Mouse (Mus musculus): ENCODE data around the gene Fam111a. TPM values are rescaled to one million over a fixed set of nuclear protein-coding genes. Genes with fewer than 3 reads are reported as not detected.

The Fam111a gene
- polyA plus RNA-seq, 1 experiment from 2014 or later, result 28.7 TPM

GRCm38 (mm10) chr19:12591908-12592307 is 46.4 kb downstream of the Fam111a start:
- Histone ChIP-seq H3K27me3 (ENCODE audit: control insufficient read depth, insufficient read depth, low read length) (no peaks in the 10 kb centered on the region), H3K9ac (ENCODE audit: low read length) (no peak overlapping the region), H3K4me2 (ENCODE audit: low read depth, low read length, severe bottlenecking) (no peak overlapping the region), H3K9me3 (ENCODE audit: control insufficient read depth, low read length) (no peaks in the 10 kb centered on the region), H3K36me3 (ENCODE audit: control insufficient read depth, insufficient read depth, low read length) (no peaks in the 10 kb centered on the region), H3K27ac (ENCODE audit: low read depth, low read length) (no peak overlapping the region), H3K4me3 (ENCODE audit: low read depth, low read length) (no peak overlapping the region), H3K4me1 (replicated peaks; ENCODE audit: control insufficient read depth, insufficient read depth, low read length) (no peaks in the 10 kb centered on the region)
- DNase-seq (ENCODE audit: low spot score) (peak; percentile 63), ATAC-seq (replicated peaks; ENCODE audit: low FRiP score) (peak; percentile 43; the same call in 1 of the 2 replicates)
- 19% methylated on average over 1 of the region's 1 CpGs for WGBS

DNA sequence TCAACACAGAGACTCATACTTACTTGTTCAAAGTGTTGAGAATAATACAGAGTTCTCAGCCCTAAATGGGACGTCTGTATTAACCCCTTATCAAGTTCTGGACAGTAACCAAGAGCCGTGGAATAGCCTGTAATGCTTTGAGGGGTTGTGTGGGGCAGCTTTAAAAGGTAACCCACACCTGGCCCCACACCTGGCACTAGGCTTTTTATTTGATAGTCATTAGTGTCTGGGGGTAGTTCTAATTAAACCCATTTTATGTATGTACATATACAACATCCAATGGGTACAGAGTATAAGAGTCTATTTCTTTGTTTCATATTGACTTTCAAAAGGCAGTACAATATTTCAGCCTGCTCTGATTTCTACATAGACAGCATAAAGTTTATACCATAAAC is 49.6 kb downstream of the Fam111a start:
- Histone ChIP-seq H3K27ac (ENCODE audit: low read depth, low read length) (no peak overlapping the region), H3K9me3 (ENCODE audit: control insufficient read depth, low read length) (no peaks in the 10 kb centered on the region), H3K36me3 (ENCODE audit: control insufficient read depth, insufficient read depth, low read length) (no peaks in the 10 kb centered on the region), H3K9ac (ENCODE audit: low read length) (no peak overlapping the region), H3K4me2 (ENCODE audit: low read depth, low read length, severe bottlenecking) (peak overlapping the region; percentile 97; the same call in 1 of the 2 replicates), H3K4me3 (ENCODE audit: low read depth, low read length) (no peak overlapping the region), H3K27me3 (ENCODE audit: control insufficient read depth, insufficient read depth, low read length) (no peaks in the 10 kb centered on the region), H3K4me1 (replicated peaks; ENCODE audit: control insufficient read depth, insufficient read depth, low read length) (no peaks in the 10 kb centered on the region)
- ATAC-seq (replicated peaks; ENCODE audit: low FRiP score) (no peak), DNase-seq (ENCODE audit: low spot score) (no peak)
- 62% methylated on average over 2 of the region's 2 CpGs for WGBS

DNA sequence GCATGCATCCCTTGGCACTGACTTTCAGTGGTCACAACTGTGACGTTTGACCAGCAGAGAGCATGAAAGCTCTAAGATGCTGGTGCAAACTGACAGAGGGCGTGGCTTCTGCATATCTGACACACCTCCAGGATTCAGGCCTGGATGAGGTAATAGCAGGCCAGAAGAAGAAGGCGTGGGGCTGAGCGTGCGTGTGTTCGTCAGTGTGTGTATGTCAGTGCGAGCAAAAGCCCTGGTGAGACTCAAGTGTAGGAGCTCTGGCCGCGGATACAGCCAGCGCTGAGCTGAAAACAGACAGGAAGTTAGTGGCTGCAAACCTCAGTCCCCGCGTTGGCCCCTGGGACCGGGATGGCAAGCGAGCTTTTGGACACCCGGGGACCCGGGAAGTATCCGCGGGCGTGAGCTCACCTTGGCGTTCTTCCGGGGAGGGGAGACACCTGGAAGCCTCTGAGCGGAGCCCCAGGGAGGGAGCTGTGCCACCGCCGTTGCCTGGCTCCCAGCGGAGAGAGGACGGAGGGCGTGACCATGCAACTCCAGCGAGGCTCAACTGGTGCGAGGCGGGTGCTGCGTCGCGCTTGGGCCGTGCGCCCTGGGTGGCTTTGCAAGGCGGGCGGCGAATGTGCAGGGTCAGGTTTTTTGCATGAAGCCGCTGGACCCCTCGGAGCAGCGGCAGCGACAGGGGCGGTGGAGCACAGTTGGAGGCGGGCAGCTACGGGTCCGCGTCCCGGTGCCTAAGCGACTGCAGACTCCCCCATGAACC is 50.2 kb downstream of the Fam111a start:
- H3K9ac ChIP-seq (ENCODE audit: low read length), result peak overlapping the region; percentile 51
- peak; percentile 73 for DNase-seq (ENCODE audit: low spot score)
- WGBS, result under 1% methylated on average over 49 of the region's 49 CpGs
- no peaks in the 10 kb centered on the region for H3K36me3 ChIP-seq (ENCODE audit: control insufficient read depth, insufficient read depth, low read length)
- no peak overlapping the region for H3K27ac ChIP-seq (ENCODE audit: low read depth, low read length)
- peak; percentile 91 for ATAC-seq (replicated peaks; ENCODE audit: low FRiP score)
- H3K9me3 ChIP-seq (ENCODE audit: control insufficient read depth, low read length), result no peaks in the 10 kb centered on the region
- H3K4me1 ChIP-seq (replicated peaks; ENCODE audit: control insufficient read depth, insufficient read depth, low read length), result no peaks in the 10 kb centered on the region
- peak overlapping the region; percentile 54 for H3K4me3 ChIP-seq (ENCODE audit: low read depth, low read length)
- no peaks in the 10 kb centered on the region for H3K27me3 ChIP-seq (ENCODE audit: control insufficient read depth, insufficient read depth, low read length)
- H3K4me2 ChIP-seq (ENCODE audit: low read depth, low read length, severe bottlenecking), result peak overlapping the region; percentile 97

DNA sequence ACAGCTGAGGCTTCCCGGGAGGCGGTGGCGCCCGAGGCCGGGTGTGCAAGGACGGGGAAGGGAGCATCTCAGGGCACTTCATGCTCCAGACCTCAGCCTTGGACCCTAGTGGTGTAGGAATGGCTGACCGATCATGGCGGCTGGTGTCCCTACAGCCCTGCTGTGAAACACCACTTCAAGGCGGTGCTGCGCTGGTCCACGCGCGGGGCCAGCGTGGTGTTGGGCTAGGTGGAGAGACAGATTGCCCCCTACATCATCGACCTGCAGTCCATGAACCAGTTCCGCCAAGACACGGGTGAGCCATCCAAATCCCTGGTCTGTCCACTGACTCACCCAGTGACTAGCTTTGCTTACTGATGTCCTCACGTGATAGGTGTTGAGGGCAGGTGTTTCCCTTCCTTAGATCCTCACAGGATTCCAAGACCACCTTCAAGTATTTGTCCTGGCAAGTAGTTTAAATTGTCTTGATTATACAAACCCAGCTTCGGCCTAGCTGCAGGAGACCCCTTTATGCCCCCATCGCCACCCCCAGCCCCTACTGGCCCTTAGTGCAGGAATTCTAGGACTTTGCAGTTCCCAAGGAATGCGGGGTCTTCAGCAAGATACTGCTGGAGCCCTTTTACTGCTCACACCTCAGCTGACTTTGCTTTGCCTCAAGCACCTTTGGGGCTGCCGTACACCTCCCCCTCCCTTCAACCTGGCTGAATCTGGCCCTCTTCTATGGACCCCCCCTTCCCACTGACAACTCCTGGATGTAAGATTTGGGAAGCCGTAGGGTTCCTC is 50.9 kb downstream of the Fam111a start:
- DNase-seq (ENCODE audit: low spot score), result peak; percentile 64
- peak; percentile 67 for ATAC-seq (replicated peaks; ENCODE audit: low FRiP score)
- no peaks in the 10 kb centered on the region for H3K9me3 ChIP-seq (ENCODE audit: control insufficient read depth, low read length)
- H3K27me3 ChIP-seq (ENCODE audit: control insufficient read depth, insufficient read depth, low read length), result no peaks in the 10 kb centered on the region
- no peaks in the 10 kb centered on the region for H3K4me1 ChIP-seq (replicated peaks; ENCODE audit: control insufficient read depth, insufficient read depth, low read length)
- no peak overlapping the region for H3K27ac ChIP-seq (ENCODE audit: low read depth, low read length)
- WGBS, result 18% methylated on average over 23 of the region's 23 CpGs
- H3K9ac ChIP-seq (ENCODE audit: low read length), result peak overlapping the region; percentile 51
- H3K36me3 ChIP-seq (ENCODE audit: control insufficient read depth, insufficient read depth, low read length), result no peaks in the 10 kb centered on the region
- peak overlapping the region; percentile 54 for H3K4me3 ChIP-seq (ENCODE audit: low read depth, low read length)
- H3K4me2 ChIP-seq (ENCODE audit: low read depth, low read length, severe bottlenecking), result peak overlapping the region; percentile 97

GRCm38 (mm10) chr19:12597073-12597405 is 51.5 kb downstream of the Fam111a start:
- Histone ChIP-seq H3K9ac (ENCODE audit: low read length) (no peak overlapping the region), H3K27ac (ENCODE audit: low read depth, low read length) (no peak overlapping the region), H3K4me1 (replicated peaks; ENCODE audit: control insufficient read depth, insufficient read depth, low read length) (no peaks in the 10 kb centered on the region), H3K4me3 (ENCODE audit: low read depth, low read length) (no peak overlapping the region), H3K36me3 (ENCODE audit: control insufficient read depth, insufficient read depth, low read length) (no peaks in the 10 kb centered on the region), H3K4me2 (ENCODE audit: low read depth, low read length, severe bottlenecking) (no peak overlapping the region), H3K27me3 (ENCODE audit: control insufficient read depth, insufficient read depth, low read length) (no peaks in the 10 kb centered on the region), H3K9me3 (ENCODE audit: control insufficient read depth, low read length) (no peaks in the 10 kb centered on the region)
- 80% methylated on average over 3 of the region's 3 CpGs for WGBS
- DNase-seq (ENCODE audit: low spot score) (no peak), ATAC-seq (replicated peaks; ENCODE audit: low FRiP score) (no peak)

GRCm38 (mm10) chr19:12598674-12599073 is 53.1 kb downstream of the Fam111a start:
- no peaks in the 10 kb centered on the region for H3K9me3 ChIP-seq (ENCODE audit: control insufficient read depth, low read length)
- no peak overlapping the region for H3K4me2 ChIP-seq (ENCODE audit: low read depth, low read length, severe bottlenecking)
- H3K9ac ChIP-seq (ENCODE audit: low read length), result no peak overlapping the region
- WGBS, result 77% methylated on average over 3 of the region's 3 CpGs
- no peak for DNase-seq (ENCODE audit: low spot score)
- H3K27ac ChIP-seq (ENCODE audit: low read depth, low read length), result no peak overlapping the region
- ATAC-seq (replicated peaks; ENCODE audit: low FRiP score), result no peak
- H3K4me1 ChIP-seq (replicated peaks; ENCODE audit: control insufficient read depth, insufficient read depth, low read length), result no peaks in the 10 kb centered on the region
- H3K36me3 ChIP-seq (ENCODE audit: control insufficient read depth, insufficient read depth, low read length), result no peaks in the 10 kb centered on the region
- H3K27me3 ChIP-seq (ENCODE audit: control insufficient read depth, insufficient read depth, low read length), result no peaks in the 10 kb centered on the region
- H3K4me3 ChIP-seq (ENCODE audit: low read depth, low read length), result no peak overlapping the region

- no peak for ATAC-seq (replicated peaks; ENCODE audit: low FRiP score)
- H3K27me3 ChIP-seq (ENCODE audit: control insufficient read depth, insufficient read depth, low read length), result no peaks in the 10 kb centered on the region
- H3K36me3 ChIP-seq (ENCODE audit: control insufficient read depth, insufficient read depth, low read length), result no peaks in the 10 kb centered on the region
- no peak within 1 kb of the TSS for H3K4me2 ChIP-seq (ENCODE audit: low read depth, low read length, severe bottlenecking)
- whole genome bisulfite sequencing, result 67% methylated on average over 1 of the region's 1 CpGs
- no peak within 1 kb of the TSS for H3K9ac ChIP-seq (ENCODE audit: low read length)
- H3K4me1 ChIP-seq (replicated peaks; ENCODE audit: control insufficient read depth, insufficient read depth, low read length), result no peaks in the 10 kb centered on the region
- no peak within 1 kb of the TSS for H3K4me3 ChIP-seq (ENCODE audit: low read depth, low read length)
- no peak within 1 kb of the TSS for H3K27ac ChIP-seq (ENCODE audit: low read depth, low read length)
- no peaks in the 10 kb centered on the region for H3K9me3 ChIP-seq (ENCODE audit: control insufficient read depth, low read length)
- no peak for DNase-seq (ENCODE audit: low spot score)
These were observed 54.1 kb downstream of the Fam111a start, which contains the start of gene Gm4952 for GRCm38 (mm10) chr19:12599674-12600073. Gene Gm4952 (plus strand): TSS chr19:12599974.

GRCm38 (mm10) chr19:12600684-12601480 is 55.3 kb downstream of the Fam111a start:
- H3K9ac ChIP-seq (ENCODE audit: low read length), result no peak overlapping the region
- no peaks in the 10 kb centered on the region for H3K4me1 ChIP-seq (replicated peaks; ENCODE audit: control insufficient read depth, insufficient read depth, low read length)
- H3K27ac ChIP-seq (ENCODE audit: low read depth, low read length), result no peak overlapping the region
- no peak overlapping the region for H3K4me3 ChIP-seq (ENCODE audit: low read depth, low read length)
- H3K27me3 ChIP-seq (ENCODE audit: control insufficient read depth, insufficient read depth, low read length), result no peaks in the 10 kb centered on the region
- WGBS, result 44% methylated on average over 2 of the region's 2 CpGs
- H3K9me3 ChIP-seq (ENCODE audit: control insufficient read depth, low read length), result no peaks in the 10 kb centered on the region
- H3K4me2 ChIP-seq (ENCODE audit: low read depth, low read length, severe bottlenecking), result no peak overlapping the region
- no peak for ATAC-seq (replicated peaks; ENCODE audit: low FRiP score)
- H3K36me3 ChIP-seq (ENCODE audit: control insufficient read depth, insufficient read depth, low read length), result no peaks in the 10 kb centered on the region
- no peak for DNase-seq (ENCODE audit: low spot score)
